Mouse (Mus musculus) heart, embryonic 16.5 days (tissue): ENCODE results near the gene Tcirg1. TPM values are rescaled to one million over a fixed set of nuclear protein-coding genes. Genes with fewer than 3 reads are reported as not detected.
A peak's percentile ranks its signal among the peaks of the same experiment; 100 is the strongest.

Experiments
- ATAC-seq: fragments of 200-750 bp; cut with Nextera tagmentation; replicated peaks from 2 replicates; pipeline ENCODE4 v1.8.0; 2017; ENCODE audit warnings: moderate number of reproducible peaks; ENCODE audit not compliant: insufficient read depth, low FRiP score; ENCODE audit errors: extremely low read depth
- H3K27ac ChIP-seq: fragments of 300-500 bp; sonication (generic); 2 replicates; pipeline ENCODE4 v1.5.1; 2014; ENCODE audit warnings: mild to moderate bottlenecking, low read length, control low read depth, moderate library complexity
- H3K27me3 ChIP-seq: fragments of 300-500 bp; sonication (generic); 2 replicates; pipeline ENCODE4 v1.6.1; 2014; ENCODE audit warnings: low read length, mixed read lengths; ENCODE audit not compliant: control insufficient read depth, insufficient read depth
- H3K36me3 ChIP-seq: fragments of 300-500 bp; sonication (generic); 2 replicates; pipeline ENCODE4 v1.6.1; 2014; ENCODE audit not compliant: control insufficient read depth, insufficient read depth
- H3K4me1 ChIP-seq: fragments of 300-500 bp; sonication (generic); 2 replicates; pipeline ENCODE4 v1.6.1; 2014; ENCODE audit warnings: low read length, mixed read lengths; ENCODE audit not compliant: control insufficient read depth, insufficient read depth
- H3K4me2 ChIP-seq: fragments of 300-500 bp; sonication (generic); 2 replicates; pipeline ENCODE4 v1.6.1; 2014; ENCODE audit warnings: low read depth, mild to moderate bottlenecking, control low read depth, low read length
- H3K4me3 ChIP-seq: fragments of 300-500 bp; sonication (generic); 2 replicates; pipeline ENCODE4 v1.5.1; 2014; ENCODE audit warnings: mild to moderate bottlenecking, control low read depth, low read length
- H3K9ac ChIP-seq: fragments of 300-500 bp; sonication (generic); 2 replicates; pipeline ENCODE4 v1.6.1; 2014; ENCODE audit warnings: low read length, control low read depth
- H3K9me3 ChIP-seq: fragments of 300-500 bp; sonication (generic); replicated peaks from 2 replicates; pipeline ENCODE4 v1.6.1; 2016; ENCODE audit warnings: low read length; ENCODE audit not compliant: control insufficient read depth
- WGBS: fragments of 180-500 bp; shearing (Covaris S2); extraction: QIAGEN DNeasy Blood & Tissue Kit; methylation state at CpG from one replicate; pipeline ENCODE4 v1.1.7; 2014; 5-methylcytosine and 5-hydroxymethylcytosine counted together
- polyA plus RNA-seq: library from polyadenylated mRNA; unstranded; fragments of >200 nt; fragmentation: Nextera tagmentation; extraction: Ambion mirVana; gene quantifications from 2 replicates; pipeline ENCODE4 v1.2.1, GENCODE M21; 2015

Gene Tcirg1
- polyA plus RNA-seq, 1 experiment from 2014 or later, result 32.3 TPM

- Histone ChIP-seq H3K4me2 (peak overlapping the region; percentile 89), H3K4me3 (peak overlapping the region; percentile 85), H3K9ac (peak overlapping the region; percentile 91), H3K27ac (peak overlapping the region; percentile 99), H3K27me3 (no peaks in the 10 kb centered on the region), H3K9me3 (no peaks in the 10 kb centered on the region), H3K36me3 (no peaks in the 10 kb centered on the region), H3K4me1 (peaks cover 26% of the 10 kb centered on the region)
- WGBS, result under 1% methylated on average over 71 of the region's 74 CpGs
- peak; percentile 35 for ATAC-seq
These were observed 54.8 kb downstream of the Tcirg1 start for GRCm38 (mm10) chr19:3851979-3852681.

- Histone ChIP-seq H3K27ac (peak within 1 kb of the TSS; percentile 99), H3K9me3 (no peaks in the 10 kb centered on the region), H3K4me1 (peaks cover 26% of the 10 kb centered on the region), H3K27me3 (no peaks in the 10 kb centered on the region), H3K4me3 (peak within 1 kb of the TSS; percentile 85), H3K4me2 (peak within 1 kb of the TSS; percentile 89), H3K36me3 (no peaks in the 10 kb centered on the region), H3K9ac (peak within 1 kb of the TSS; percentile 91)
- peak; percentile 98 for ATAC-seq
- under 1% methylated on average over 44 of the region's 54 CpGs for WGBS
These were observed 55.4 kb downstream of the Tcirg1 start, which contains the start of gene Chka for GRCm38 (mm10) chr19:3851502-3851962. Gene Chka, plus strand, starts transcription at chr19:3851773.

- Histone ChIP-seq H3K27ac (peak overlapping the region; percentile 76), H3K4me3 (peak overlapping the region; percentile 85), H3K4me1 (peaks cover 26% of the 10 kb centered on the region), H3K9ac (peak overlapping the region; percentile 75), H3K4me2 (peak overlapping the region; percentile 89), H3K27me3 (no peaks in the 10 kb centered on the region), H3K9me3 (no peaks in the 10 kb centered on the region), H3K36me3 (no peaks in the 10 kb centered on the region)
- 6% methylated on average over 19 of the region's 19 CpGs for WGBS
- ATAC-seq, result 0 out of 2 replicates have a peak, but pooled peaks have one; percentile 0
These were observed 56.0 kb downstream of the Tcirg1 start for GRCm38 (mm10) chr19:3850847-3851469.

- 30% methylated on average over 5 of the region's 5 CpGs for WGBS
- no peak for ATAC-seq
- Histone ChIP-seq H3K27me3 (no peaks in the 10 kb centered on the region), H3K4me1 (peaks cover 17% of the 10 kb centered on the region), H3K36me3 (no peaks in the 10 kb centered on the region), H3K4me3 (no peak overlapping the region), H3K9ac (no peak overlapping the region), H3K9me3 (no peaks in the 10 kb centered on the region), H3K27ac (no peak overlapping the region), H3K4me2 (no peak overlapping the region)
These were observed 56.9 kb downstream of the Tcirg1 start for GRCm38 (mm10) chr19:3850076-3850475.

- H3K27ac ChIP-seq, result no peak overlapping the region
- ATAC-seq, result no peak
- no peak overlapping the region for H3K4me2 ChIP-seq
- H3K9me3 ChIP-seq, result no peaks in the 10 kb centered on the region
- peaks cover 14% of the 10 kb centered on the region for H3K4me1 ChIP-seq
- no peaks in the 10 kb centered on the region for H3K36me3 ChIP-seq
- no peak overlapping the region for H3K9ac ChIP-seq
- WGBS, result 81% methylated on average over 2 of the region's 2 CpGs
- no peaks in the 10 kb centered on the region for H3K27me3 ChIP-seq
- H3K4me3 ChIP-seq, result no peak overlapping the region
These were observed 57.7 kb downstream of the Tcirg1 start for GRCm38 (mm10) chr19:3849251-3849650.

- 84% methylated on average over 7 of the region's 7 CpGs for WGBS
- Histone ChIP-seq H3K27ac (no peak overlapping the region), H3K4me1 (peaks cover 9% of the 10 kb centered on the region), H3K27me3 (no peaks in the 10 kb centered on the region), H3K4me2 (no peak overlapping the region), H3K4me3 (no peak overlapping the region), H3K9me3 (no peaks in the 10 kb centered on the region), H3K36me3 (no peaks in the 10 kb centered on the region), H3K9ac (no peak overlapping the region)
- ATAC-seq, result no peak
These were observed 58.6 kb downstream of the Tcirg1 start for GRCm38 (mm10) chr19:3848207-3848808.

- Histone ChIP-seq H3K9ac (no peak overlapping the region), H3K4me1 (peaks cover 6% of the 10 kb centered on the region; the same call in 1 of the 2 replicates), H3K27me3 (no peaks in the 10 kb centered on the region), H3K4me2 (no peak overlapping the region), H3K9me3 (no peaks in the 10 kb centered on the region), H3K27ac (no peak overlapping the region), H3K36me3 (no peaks in the 10 kb centered on the region), H3K4me3 (no peak overlapping the region)
- ATAC-seq, result no peak
- WGBS, result 78% methylated on average over 5 of the region's 5 CpGs
These were observed 59.2 kb downstream of the Tcirg1 start for GRCm38 (mm10) chr19:3847711-3848110.

GRCm38 (mm10) chr19:3846676-3847604 lies 60.0 kb downstream of the Tcirg1 start:
- H3K27ac ChIP-seq, result no peak overlapping the region
- 73% methylated on average over 10 of the region's 10 CpGs for WGBS
- ATAC-seq, result no peak

More at GRCm38 (mm10) chr19:3846676-3847604, 60.0 kb downstream of the Tcirg1 start:
- no peak overlapping the region for H3K9ac ChIP-seq
- H3K4me2 ChIP-seq, result no peak overlapping the region
- H3K4me3 ChIP-seq, result no peak overlapping the region
- peaks cover 6% of the 10 kb centered on the region; the same call in 1 of the 2 replicates for H3K4me1 ChIP-seq
- no peaks in the 10 kb centered on the region for H3K9me3 ChIP-seq
- no peaks in the 10 kb centered on the region for H3K27me3 ChIP-seq
- H3K36me3 ChIP-seq, result no peaks in the 10 kb centered on the region
